Mouse (Mus musculus) liver, embryonic 14.5 days (tissue): ENCODE results near the gene BC004004.

Experiments
- CTCF ChIP-seq: IDR thresholded peaks from 2 replicates; pipeline ENCODE4 v1.5.1; 2016; ENCODE audit warnings: antibody characterized with exemption, low read depth, control low read depth
- EP300 ChIP-seq: IDR thresholded peaks from 2 replicates; pipeline ENCODE4 v1.6.1; 2016; ENCODE audit warnings: antibody characterized with exemption, low read depth

GRCm38 (mm10) chr17:29316891-29317290 is 48.3 kb downstream of the BC004004 start:
- TF ChIP-seq CTCF (no peak), EP300 (no peak)
